Mouse (Mus musculus) embryonic facial prominence, embryonic 11.5 days (tissue): Measurements from ENCODE around the gene Tmem234. TPM values are rescaled to one million over a fixed set of nuclear protein-coding genes. Genes with fewer than 3 reads are reported as not detected.
A peak's percentile ranks its signal among the peaks of the same experiment; 100 is the strongest.

Experiments
- ATAC-seq: fragments of 200-750 bp; cut with Nextera tagmentation; replicated peaks from 2 replicates; pipeline ENCODE4 v1.8.0; 2017; ENCODE audit warnings: low read depth; ENCODE audit not compliant: insufficient number of reproducible peaks, low FRiP score, low TSS enrichment
- DNase-seq: peaks from one replicate; pipeline ENCODE4 v3.0.0-alpha.2; 2015; ENCODE audit warnings: low spot score
- H3K27ac ChIP-seq: fragments of 300-500 bp; sonication (generic); replicated peaks from 2 replicates; pipeline ENCODE4 v1.5.1; 2014; ENCODE audit warnings: mild to moderate bottlenecking, low read depth, low read length, control low read depth
- H3K27me3 ChIP-seq: fragments of 300-500 bp; sonication (generic); 2 replicates; pipeline ENCODE4 v1.6.1; 2014; ENCODE audit warnings: mild to moderate bottlenecking, low read length, moderate library complexity, mixed read lengths; ENCODE audit not compliant: control insufficient read depth, insufficient read depth
- H3K36me3 ChIP-seq: fragments of 300-500 bp; sonication (generic); replicated peaks from 2 replicates; pipeline ENCODE4 v1.6.1; 2014; ENCODE audit warnings: low read depth, mild to moderate bottlenecking, low read length, moderate library complexity, mixed read lengths; ENCODE audit not compliant: control insufficient read depth, insufficient read depth
- H3K4me1 ChIP-seq: fragments of 300-500 bp; sonication (generic); 2 replicates; pipeline ENCODE4 v1.6.1; 2014; ENCODE audit warnings: low read length, mixed read lengths; ENCODE audit not compliant: control insufficient read depth, insufficient read depth
- H3K4me2 ChIP-seq: fragments of 300-500 bp; sonication (generic); 2 replicates; pipeline ENCODE4 v1.6.1; 2014; ENCODE audit warnings: low read depth, mild to moderate bottlenecking, control low read depth, low read length, moderate library complexity
- H3K4me3 ChIP-seq: fragments of 300-500 bp; sonication (generic); 2 replicates; pipeline ENCODE4 v1.5.1; 2014; ENCODE audit warnings: low read depth, low read length, control low read depth
- H3K9ac ChIP-seq: fragments of 300-500 bp; sonication (generic); replicated peaks from 2 replicates; pipeline ENCODE4 v1.6.1; 2014; ENCODE audit warnings: mild to moderate bottlenecking, control low read depth, low read length
- H3K9me3 ChIP-seq: fragments of 300-500 bp; sonication (generic); replicated peaks from 2 replicates; pipeline ENCODE4 v1.6.1; 2016; ENCODE audit warnings: mild to moderate bottlenecking, low read length, inconsistent platforms, mixed read lengths; ENCODE audit not compliant: control insufficient read depth
- WGBS: fragments of 180-500 bp; shearing (Covaris S2); extraction: QIAGEN DNeasy Blood & Tissue Kit; methylation state at CpG from one replicate; pipeline ENCODE4 v1.1.7; 2014; 5-methylcytosine and 5-hydroxymethylcytosine counted together
- polyA plus RNA-seq: library from polyadenylated mRNA; unstranded; fragments of >200 nt; fragmentation: Nextera tagmentation; extraction: Ambion mirVana; gene quantifications from 2 replicates; pipeline ENCODE4 v1.2.1, GENCODE M21; 2014

Tmem234 gene
- polyA plus RNA-seq, 1 experiment from 2014 or later: 163 TPM

GRCm38 (mm10) chr4:129621283-129621841 is 20.9 kb downstream of the Tmem234 start:
- Histone ChIP-seq H3K4me1 (peaks cover 4% of the 10 kb centered on the region; the same call in 1 of the 2 replicates), H3K36me3 (peaks cover under 1% of the 10 kb centered on the region; the same call in 1 of the 2 replicates), H3K27ac (no peak overlapping the region), H3K27me3 (no peaks in the 10 kb centered on the region), H3K9ac (no peak overlapping the region), H3K4me3 (no peak overlapping the region), H3K9me3 (no peaks in the 10 kb centered on the region), H3K4me2 (no peak overlapping the region)
- 87% methylated on average over 8 of the region's 8 CpGs for WGBS
- DNase-seq: no peak
- no peak for ATAC-seq

GRCm38 (mm10) chr4:129622120-129622802 is 21.8 kb downstream of the Tmem234 start:
- 80% methylated on average over 11 of the region's 11 CpGs for WGBS
- Histone ChIP-seq H3K36me3 (peaks cover 6% of the 10 kb centered on the region), H3K4me2 (no peak overlapping the region), H3K27me3 (no peaks in the 10 kb centered on the region), H3K27ac (no peak overlapping the region), H3K4me1 (peaks cover 4% of the 10 kb centered on the region; the same call in 1 of the 2 replicates), H3K9me3 (no peaks in the 10 kb centered on the region), H3K4me3 (no peak overlapping the region), H3K9ac (no peak overlapping the region)
- no peak for DNase-seq
- ATAC-seq: no peak

GRCm38 (mm10) chr4:129622803-129623535 is 22.5 kb downstream of the Tmem234 start:
- peak overlapping the region; percentile 61 for H3K4me3 ChIP-seq
- H3K4me2 ChIP-seq: peak overlapping the region; percentile 73
- H3K27ac ChIP-seq: 0 out of 2 replicates have a peak overlapping the region, but pooled peaks have one; percentile 71
- peaks cover 4% of the 10 kb centered on the region; the same call in 1 of the 2 replicates for H3K4me1 ChIP-seq
- H3K36me3 ChIP-seq: peaks cover 6% of the 10 kb centered on the region
- DNase-seq: no peak
- H3K9ac ChIP-seq: peak overlapping the region; percentile 81
- H3K27me3 ChIP-seq: no peaks in the 10 kb centered on the region
- WGBS: 24% methylated on average over 8 of the region's 8 CpGs
- ATAC-seq: no peak
- H3K9me3 ChIP-seq: no peaks in the 10 kb centered on the region

- Histone ChIP-seq H3K4me2 (peak within 1 kb of the TSS; percentile 73), H3K4me1 (peaks cover 4% of the 10 kb centered on the region; the same call in 1 of the 2 replicates), H3K36me3 (peaks cover 11% of the 10 kb centered on the region), H3K4me3 (peak within 1 kb of the TSS; percentile 61), H3K9ac (peak within 1 kb of the TSS; percentile 81), H3K9me3 (no peaks in the 10 kb centered on the region), H3K27ac (peak within 1 kb of the TSS; percentile 71), H3K27me3 (no peaks in the 10 kb centered on the region)
- 1% methylated on average over 10 of the region's 10 CpGs for WGBS
- peak; percentile 69 for DNase-seq
- no peak for ATAC-seq
Observed at GRCm38 (mm10) chr4:129623681-129624091, 23.2 kb downstream of the Tmem234 start, which contains the start of gene Ccdc28b. TSS of gene Ccdc28b (minus strand) at chr4:129623947.

- DNase-seq (peak; percentile 87), ATAC-seq (peak; percentile 85)
- no peaks in the 10 kb centered on the region for H3K9me3 ChIP-seq
- peak overlapping the region; percentile 81 for H3K9ac ChIP-seq
- H3K36me3 ChIP-seq: peaks cover 17% of the 10 kb centered on the region
- peak overlapping the region; percentile 61 for H3K4me3 ChIP-seq
- H3K4me1 ChIP-seq: peaks cover 4% of the 10 kb centered on the region; the same call in 1 of the 2 replicates
- peak overlapping the region; percentile 73 for H3K4me2 ChIP-seq
- 1% methylated on average over 18 of the region's 18 CpGs for WGBS
- H3K27ac ChIP-seq: peak overlapping the region; percentile 71
- no peaks in the 10 kb centered on the region for H3K27me3 ChIP-seq
Observed at GRCm38 (mm10) chr4:129624281-129625028, 24.0 kb downstream of the Tmem234 start.

GRCm38 (mm10) chr4:129625029-129625370 is 24.5 kb downstream of the Tmem234 start:
- peak overlapping the region; percentile 73 for H3K4me2 ChIP-seq
- H3K4me1 ChIP-seq: peaks cover 4% of the 10 kb centered on the region; the same call in 1 of the 2 replicates
- 0% methylated on average over 6 of the region's 6 CpGs for WGBS
- H3K9ac ChIP-seq: peak overlapping the region; percentile 39
- DNase-seq: peak; percentile 71
- H3K27me3 ChIP-seq: no peaks in the 10 kb centered on the region
- peak overlapping the region; percentile 56; the same call in 1 of the 2 replicates for H3K27ac ChIP-seq
- ATAC-seq: no peak
- H3K36me3 ChIP-seq: peaks cover 19% of the 10 kb centered on the region
- peak overlapping the region; percentile 61; the same call in 1 of the 2 replicates for H3K4me3 ChIP-seq
- no peaks in the 10 kb centered on the region for H3K9me3 ChIP-seq

- H3K4me2 ChIP-seq: no peak overlapping the region
- peaks cover 21% of the 10 kb centered on the region for H3K36me3 ChIP-seq
- ATAC-seq: no peak
- no peaks in the 10 kb centered on the region for H3K27me3 ChIP-seq
- DNase-seq: no peak
- H3K9ac ChIP-seq: no peak overlapping the region; the same call in 1 of the 2 replicates
- no peak overlapping the region; the same call in 1 of the 2 replicates for H3K4me3 ChIP-seq
- no peaks in the 10 kb centered on the region for H3K9me3 ChIP-seq
- H3K4me1 ChIP-seq: peaks cover 4% of the 10 kb centered on the region; the same call in 1 of the 2 replicates
- H3K27ac ChIP-seq: no peak overlapping the region
- WGBS: 42% methylated on average over 4 of the region's 4 CpGs
Observed at GRCm38 (mm10) chr4:129625496-129625895, 25.0 kb downstream of the Tmem234 start.
